Mouse (Mus musculus) erythroid progenitor cell, adult 5-6 weeks (primary cell): ENCODE measurements around the gene Itpr1. TPM values are rescaled to one million over a fixed set of nuclear protein-coding genes. Genes with fewer than 3 reads are reported as not detected.
"Not testable (repeated sequence)": the region's sequence is repeated elsewhere in the genome, so short reads cannot be mapped to it uniquely, and the experiment has no call there.

Source experiments
- ATAC-seq: replicated peaks from 2 replicates; pipeline ENCODE4 v1.8.0; 2016; ENCODE audit warnings: moderate number of reproducible peaks, mild to moderate bottlenecking, moderate TSS enrichment, inconsistent platforms; ENCODE audit not compliant: poor library complexity, low FRiP score, severe bottlenecking
- total RNA-seq, 2 experiments: library from RNA; stranded (forward) in 1 of 2; stranded (reverse) in 1 of 2; fragments of 150-400 nt in 1 of 2; fragments of 186-747, 209-891 nt in 1 of 2; gene quantifications; 2 replicates each; pipeline versions ENCODE4 v1.2.3 to v1.2.4; 2015 to 2017; ENCODE audit warnings: low replicate concordance in 2 of 2

The Itpr1 gene
- total RNA-seq, 2 experiments from 2014 or later: 4.6 to 13.0 TPM

- no peak for ATAC-seq
These were observed 339.1 kb downstream of the Itpr1 start for GRCm38 (mm10) chr6:108551725-108552620.

GRCm38 (mm10) chr6:108553013-108553412 is 340.1 kb downstream of the Itpr1 start:
- no peak for ATAC-seq

- ATAC-seq: no peak
These were observed 340.6 kb downstream of the Itpr1 start for GRCm38 (mm10) chr6:108553536-108553935.

GRCm38 (mm10) chr6:108554389-108554788 is 341.5 kb downstream of the Itpr1 start:
- ATAC-seq: no peak

- ATAC-seq: no peak
These were observed 342.0 kb downstream of the Itpr1 start for GRCm38 (mm10) chr6:108554878-108555277.

GRCm38 (mm10) chr6:108557576-108558322 is 344.9 kb downstream of the Itpr1 start:
- ATAC-seq: no peak

- ATAC-seq: not testable (repeated sequence)
These were observed 346.3 kb downstream of the Itpr1 start for GRCm38 (mm10) chr6:108559226-108559625.

GRCm38 (mm10) chr6:108562971-108563370 is 350.1 kb downstream of the Itpr1 start:
- ATAC-seq: no peak

GRCm38 (mm10) chr6:108565447-108565846 is 352.6 kb downstream of the Itpr1 start:
- ATAC-seq: not testable (repeated sequence)

- no peak for ATAC-seq
These were observed 353.7 kb downstream of the Itpr1 start for GRCm38 (mm10) chr6:108566549-108566948.

- no peak for ATAC-seq
These were observed 356.7 kb downstream of the Itpr1 start for GRCm38 (mm10) chr6:108569460-108570187.

GRCm38 (mm10) chr6:108570351-108571041 is 357.6 kb downstream of the Itpr1 start:
- no peak for ATAC-seq

- ATAC-seq: no peak
These were observed 358.2 kb downstream of the Itpr1 start for GRCm38 (mm10) chr6:108571042-108571590.

GRCm38 (mm10) chr6:108572646-108573045 is 359.8 kb downstream of the Itpr1 start:
- ATAC-seq: no peak

GRCm38 (mm10) chr6:108577056-108577455 is 364.2 kb downstream of the Itpr1 start:
- ATAC-seq: no peak

- ATAC-seq: no peak
These were observed 375.5 kb downstream of the Itpr1 start for GRCm38 (mm10) chr6:108588426-108588825.

GRCm38 (mm10) chr6:108592227-108592626 is 379.3 kb downstream of the Itpr1 start:
- no peak for ATAC-seq

GRCm38 (mm10) chr6:108592636-108593035 is 379.7 kb downstream of the Itpr1 start:
- ATAC-seq: no peak

GRCm38 (mm10) chr6:108594171-108594841 is 381.4 kb downstream of the Itpr1 start:
- ATAC-seq: no peak
